8 mouse cellular contexts compared by ENCODE assay signal in genomic region chr5:117977501-117978158, GRCm38 (mm10). TPM values are rescaled to one million over a fixed set of nuclear protein-coding genes. Genes with fewer than 3 reads are reported as not detected.
DNase-seq lines count a peak whose midpoint lies in the region; ATAC-seq lines count a peak whose summit lies in the region.

No protein-coding gene starts in this region.

- 4% methylated on average over 29 of the region's 30 CpGs for WGBS in hindbrain, embryonic 16.5 days
- 22% methylated on average over 30 of the region's 30 CpGs for WGBS in liver, embryonic 12.5 days (ENCODE audit: insufficient replicate concordance)
- WGBS in neural tube, embryonic 13.5 days = 4% methylated on average over 29 of the region's 30 CpGs

- peak overlapping the region; percentile 63 for H3K4me2 ChIP-seq in hindbrain, embryonic 16.5 days (ENCODE audit: low read length)
- peak overlapping the region; percentile 98 for H3K4me2 ChIP-seq in liver, embryonic 12.5 days
- H3K4me2 ChIP-seq in neural tube, embryonic 13.5 days = peak overlapping the region; percentile 75

- peak; percentile 19 for ATAC-seq in CD4-positive, CD25-positive, alpha-beta regulatory T cell, adult 4 months
- ATAC-seq in hindbrain, embryonic 16.5 days = peak; percentile 21
- ATAC-seq in liver, embryonic 12.5 days = no peak
- ATAC-seq in neural tube, embryonic 13.5 days (ENCODE audit: low read depth) = 0 out of 2 replicates have a peak, but pooled peaks have one; percentile 19

- peaks cover 18% of the 10 kb centered on the region for H3K4me1 ChIP-seq in hindbrain, embryonic 16.5 days (ENCODE audit: control insufficient read depth, insufficient read depth, low read depth, low read length)
- peaks cover 41% of the 10 kb centered on the region for H3K4me1 ChIP-seq in liver, embryonic 12.5 days
- H3K4me1 ChIP-seq in neural tube, embryonic 13.5 days (replicated peaks) = peaks cover 36% of the 10 kb centered on the region

- H3K27me3 ChIP-seq in hindbrain, embryonic 16.5 days (replicated peaks; ENCODE audit: control insufficient read depth, insufficient read depth, low read length) = no peaks in the 10 kb centered on the region
- peaks cover 13% of the 10 kb centered on the region; the same call in 1 of the 2 replicates for H3K27me3 ChIP-seq in liver, embryonic 12.5 days (replicated peaks)
- no peaks in the 10 kb centered on the region for H3K27me3 ChIP-seq in neural tube, embryonic 13.5 days

- peak; percentile 59 for DNase-seq in cerebellum, adult 9-11 months
- DNase-seq in cerebellum, adult 8-10 months = no peak
- DNase-seq in embryo, embryonic 9.5 days (ENCODE audit: extremely low spot score) = peak; percentile 27
- DNase-seq in urinary bladder, postnatal 25 days (ENCODE audit: low spot score) = no peak

- no peaks in the 10 kb centered on the region; the same call in 1 of the 2 replicates for H3K36me3 ChIP-seq in hindbrain, embryonic 16.5 days (ENCODE audit: control insufficient read depth, insufficient read depth, low read length)
- peaks cover 36% of the 10 kb centered on the region for H3K36me3 ChIP-seq in liver, embryonic 12.5 days
- H3K36me3 ChIP-seq in neural tube, embryonic 13.5 days = peaks cover 33% of the 10 kb centered on the region

- H3K9me3 ChIP-seq in hindbrain, embryonic 16.5 days (ENCODE audit: control insufficient read depth, low read length) = no peaks in the 10 kb centered on the region
- H3K9me3 ChIP-seq in liver, embryonic 12.5 days (replicated peaks) = no peaks in the 10 kb centered on the region
- H3K9me3 ChIP-seq in neural tube, embryonic 13.5 days = no peaks in the 10 kb centered on the region

- peak overlapping the region; percentile 92 for H3K27ac ChIP-seq in hindbrain, embryonic 16.5 days (ENCODE audit: low read depth, low read length)
- H3K27ac ChIP-seq in liver, embryonic 12.5 days = peak overlapping the region; percentile 31; the same call in 1 of the 2 replicates
- H3K27ac ChIP-seq in neural tube, embryonic 13.5 days (replicated peaks) = peak overlapping the region; percentile 91

- H3K9ac ChIP-seq in hindbrain, embryonic 16.5 days (ENCODE audit: low read depth, low read length) = peak overlapping the region; percentile 99
- peak overlapping the region; percentile 84 for H3K9ac ChIP-seq in liver, embryonic 12.5 days
- peak overlapping the region; percentile 98 for H3K9ac ChIP-seq in neural tube, embryonic 13.5 days

- H3K4me3 ChIP-seq in hindbrain, embryonic 16.5 days (ENCODE audit: low read length) = peak overlapping the region; percentile 100
- peak overlapping the region; percentile 89 for H3K4me3 ChIP-seq in liver, embryonic 12.5 days
- H3K4me3 ChIP-seq in neural tube, embryonic 13.5 days = peak overlapping the region; percentile 96

RNA-seq across cellular contexts. Expression of gene Fbxo21, which starts 1.1 kb away (rescaled TPM):
- 10 to 100 TPM in 1 of 2 experiments, 1 to 10 TPM in 1; 7.9 to 12.5 TPM for polyA plus RNA-seq in CD4-positive, CD25-positive, alpha-beta regulatory T cell, adult 4 months (2017; shearing (Covaris generic))
- 151 and 167 TPM in 2 replicates for polyA plus RNA-seq in hindbrain, embryonic 16.5 days (2015; fragmentation: Nextera tagmentation; extraction: Ambion mirVana)
- polyA plus RNA-seq in liver, embryonic 12.5 days (2016; fragmentation: Nextera tagmentation; extraction: Ambion mirVana) = 28.1 and 28.3 TPM in 2 replicates
- polyA plus RNA-seq in neural tube, embryonic 13.5 days (2015; fragmentation: Nextera tagmentation; extraction: Ambion mirVana) = 133 and 139 TPM in 2 replicates

RNA-seq across cellular contexts. Expression of gene Tesc, which starts 49.9 kb away (rescaled TPM):
- 1 to 10 TPM; 2.9 to 7.7 TPM for polyA plus RNA-seq in CD4-positive, CD25-positive, alpha-beta regulatory T cell, adult 4 months (2017; shearing (Covaris generic))
- polyA plus RNA-seq in hindbrain, embryonic 16.5 days (2015; fragmentation: Nextera tagmentation; extraction: Ambion mirVana) = 4.1 and 5.4 TPM in 2 replicates
- 1.5 and 2.0 TPM in 2 replicates for polyA plus RNA-seq in liver, embryonic 12.5 days (2016; fragmentation: Nextera tagmentation; extraction: Ambion mirVana)
- 1.8 and 2.1 TPM in 2 replicates for polyA plus RNA-seq in neural tube, embryonic 13.5 days (2015; fragmentation: Nextera tagmentation; extraction: Ambion mirVana)

Comparison
In these comparisons a context has a peak if more than half of its experiments do, and no peak if none do; other contexts are left out.
1. DNase-seq: peak in cerebellum, adult 9-11 months (single experiment) and embryo, embryonic 9.5 days (single experiment); none in cerebellum, adult 8-10 months (single experiment) and urinary bladder, postnatal 25 days (single experiment).
2. H3K27ac ChIP-seq: peak in every context shown above with its lines; median percentile 92 in hindbrain, embryonic 16.5 days; 91 in neural tube, embryonic 13.5 days; 31 in liver, embryonic 12.5 days.
3. Peak in every context shown above with its lines, with median percentiles within 50 percentile points of each other: H3K4me2 ChIP-seq, H3K4me3 ChIP-seq and H3K9ac ChIP-seq.